Mouse (Mus musculus) kidney, adult 11 months (tissue): ENCODE data around the gene Erg.

Source experiments
- DNase-seq: peaks from one replicate; pipeline ENCODE4 v3.0.0; 2022

The Erg gene

DNA sequence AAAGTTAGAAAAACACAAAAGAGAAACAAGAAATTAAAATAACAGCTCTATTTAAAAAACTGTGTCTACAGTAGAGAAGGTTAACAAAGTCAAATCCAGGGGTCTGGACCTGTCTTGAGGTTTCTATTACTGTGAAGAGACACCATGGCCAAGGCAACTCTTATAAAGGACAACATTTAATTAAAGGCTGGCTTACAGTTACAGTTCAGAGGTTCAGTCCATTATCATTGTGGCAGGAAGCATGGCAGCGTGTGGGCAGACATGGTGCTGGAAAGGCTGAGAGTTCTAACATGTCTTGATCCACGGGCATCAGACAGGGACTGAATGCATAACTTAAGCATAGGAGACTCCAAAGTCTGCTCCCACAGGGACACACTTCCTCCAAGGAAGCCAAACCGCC, 111.4 kb downstream of the Erg start:
- no peak for DNase-seq

DNA sequence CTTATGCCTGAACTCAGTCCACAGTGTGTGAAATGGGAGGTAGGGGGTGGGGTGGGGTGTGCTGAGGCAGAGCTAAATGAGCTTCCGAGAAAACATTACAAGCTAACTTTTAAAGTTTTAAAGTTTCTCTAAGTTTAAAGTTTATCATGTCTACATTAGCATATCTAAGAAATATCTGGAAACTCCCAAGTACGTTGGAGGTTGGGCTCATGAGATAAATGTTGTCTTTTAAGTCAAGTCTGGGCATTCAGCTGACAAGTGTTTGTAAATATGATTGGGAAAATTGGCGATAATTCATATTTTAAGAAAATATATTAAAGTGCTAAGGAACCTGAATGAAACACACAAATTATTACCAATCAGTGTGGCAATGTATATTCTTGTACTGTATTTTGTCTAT, 112.4 kb downstream of the Erg start:
- DNase-seq, result no peak

DNA sequence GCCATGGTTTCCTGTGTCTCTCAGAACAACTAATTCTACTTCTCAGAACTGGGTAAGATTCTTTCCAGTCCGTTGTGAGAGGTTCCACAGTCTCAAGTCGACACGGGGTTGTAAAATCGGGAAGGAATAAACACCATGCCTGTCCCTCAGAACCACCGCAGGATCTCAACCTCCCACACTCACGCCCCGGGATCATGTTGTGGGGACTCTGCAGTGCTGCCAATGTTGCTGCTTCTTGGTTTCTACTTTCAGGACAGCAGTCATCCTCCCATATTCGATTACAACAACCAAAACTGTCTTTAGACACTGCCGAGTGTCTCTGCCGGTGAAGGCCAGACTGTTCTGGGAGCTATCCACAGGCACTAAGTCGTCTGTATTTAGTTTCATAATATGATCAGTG, 113.6 kb downstream of the Erg start:
- DNase-seq, result no peak

DNA sequence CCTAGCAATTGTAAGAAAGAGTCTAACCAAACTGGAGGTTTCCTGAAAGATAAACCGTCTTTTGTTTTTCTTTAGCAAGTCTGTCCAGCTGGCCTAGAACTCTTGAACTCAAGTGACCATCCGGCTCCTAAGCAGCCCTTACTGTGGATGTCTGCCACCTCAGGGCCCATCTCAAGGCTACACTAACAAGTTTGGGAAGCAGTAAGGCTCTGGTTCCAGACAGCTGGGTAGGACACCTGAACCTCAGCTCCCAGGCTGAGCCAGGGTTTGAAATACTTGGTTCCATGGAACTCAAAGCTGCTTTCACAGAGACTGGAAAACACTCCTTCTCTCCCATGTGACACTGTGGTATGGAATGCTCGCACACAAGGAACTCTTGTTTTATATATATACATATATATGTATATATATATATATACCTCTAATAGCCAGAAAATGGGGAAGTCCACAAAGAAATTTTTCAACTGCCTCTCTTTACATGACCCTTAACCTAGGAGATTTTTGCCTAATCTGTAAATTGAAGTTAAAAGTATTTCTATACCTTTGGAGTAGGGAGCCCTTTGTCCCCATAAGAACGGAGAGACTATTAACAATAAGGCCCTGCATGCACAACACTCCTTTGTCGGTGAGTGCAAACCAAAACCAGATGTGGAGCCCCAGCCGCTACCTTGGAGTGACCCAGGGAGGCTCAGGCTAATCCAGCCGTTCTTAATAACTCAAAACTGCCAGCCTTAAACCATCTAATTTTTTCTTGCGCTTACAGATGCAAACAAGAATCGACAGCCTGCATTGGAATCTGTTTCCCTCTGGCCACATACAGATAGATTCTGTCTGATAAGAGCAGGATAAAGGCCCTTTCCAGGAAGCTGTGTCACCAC, 116.9 kb downstream of the Erg start:
- no peak for DNase-seq

DNA sequence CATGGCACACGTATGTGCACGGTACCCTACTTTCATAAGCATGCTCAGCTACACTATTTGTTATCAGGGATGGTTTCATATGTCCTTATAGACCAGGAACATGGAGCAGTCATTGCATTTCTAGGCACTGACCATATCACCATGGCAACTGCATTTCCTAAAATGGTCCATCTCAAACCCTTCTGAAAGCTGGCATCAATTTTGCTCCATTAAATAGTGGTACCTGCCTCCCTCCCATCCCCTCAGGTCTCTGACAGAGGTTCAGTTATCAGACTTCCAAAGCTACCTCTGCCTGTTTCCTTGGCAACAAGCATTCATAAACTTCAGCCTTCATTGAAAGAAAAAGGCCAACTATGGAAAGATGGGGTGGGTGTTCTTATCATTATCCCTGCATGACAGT, 118.5 kb downstream of the Erg start:
- DNase-seq, result no peak

DNA sequence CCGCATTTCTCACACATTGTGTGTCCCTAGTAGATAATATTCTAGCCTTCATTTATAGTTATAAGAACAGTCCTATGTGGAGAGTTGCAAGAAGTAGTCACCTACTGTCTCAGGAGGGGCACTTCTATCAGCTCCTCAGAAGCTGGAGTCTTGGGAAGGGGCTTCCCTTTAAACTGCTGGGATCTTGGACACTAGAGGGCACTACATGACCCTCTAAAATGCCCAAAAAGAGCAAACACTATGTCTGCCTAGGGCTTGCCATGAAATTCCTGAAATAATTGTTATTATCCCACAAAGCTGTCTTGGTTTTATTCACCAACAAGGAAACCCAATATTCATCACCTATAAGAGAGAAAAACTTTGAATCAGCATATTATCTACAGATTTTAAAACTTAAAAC, 119.8 kb downstream of the Erg start:
- no peak for DNase-seq

DNA sequence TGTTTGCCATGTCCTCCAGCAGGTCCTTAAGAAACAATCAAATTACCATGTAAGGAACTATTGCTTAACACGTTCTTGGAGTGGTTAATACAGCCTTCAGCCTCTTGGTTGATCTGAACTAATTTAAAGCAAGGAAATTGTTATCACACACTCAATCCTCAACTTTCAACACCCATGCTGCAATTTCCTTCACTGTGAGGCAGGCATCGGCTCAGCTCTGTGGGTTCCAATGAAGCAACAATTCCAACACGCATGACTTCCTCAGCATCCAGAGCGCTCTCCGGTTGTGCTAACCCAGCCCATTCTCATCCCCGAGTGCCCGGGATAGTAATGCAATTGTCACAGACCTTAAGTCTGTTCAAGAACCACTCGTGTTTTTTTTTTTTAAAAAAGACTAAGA, 121.8 kb downstream of the Erg start:
- no peak for DNase-seq

DNA sequence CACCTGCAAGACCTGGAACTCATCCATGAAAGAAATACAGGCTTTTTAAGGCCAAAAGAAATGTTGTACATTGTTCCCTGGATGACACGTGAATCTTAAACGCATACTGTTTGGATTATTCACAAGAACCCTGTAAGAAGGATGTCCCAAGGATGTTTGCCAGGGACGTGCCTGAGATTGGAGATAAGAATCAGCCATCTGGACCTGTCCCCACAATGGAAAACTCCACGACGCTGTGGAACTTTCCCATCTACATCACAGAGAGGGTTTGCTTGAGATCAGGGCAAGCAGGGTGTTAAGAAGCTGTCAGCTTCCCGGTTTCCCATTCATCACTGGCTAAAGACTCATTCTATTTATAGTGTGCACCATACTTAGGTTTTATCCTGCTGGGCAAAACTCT, 122.6 kb downstream of the Erg start:
- DNase-seq, result peak; percentile 81

DNA sequence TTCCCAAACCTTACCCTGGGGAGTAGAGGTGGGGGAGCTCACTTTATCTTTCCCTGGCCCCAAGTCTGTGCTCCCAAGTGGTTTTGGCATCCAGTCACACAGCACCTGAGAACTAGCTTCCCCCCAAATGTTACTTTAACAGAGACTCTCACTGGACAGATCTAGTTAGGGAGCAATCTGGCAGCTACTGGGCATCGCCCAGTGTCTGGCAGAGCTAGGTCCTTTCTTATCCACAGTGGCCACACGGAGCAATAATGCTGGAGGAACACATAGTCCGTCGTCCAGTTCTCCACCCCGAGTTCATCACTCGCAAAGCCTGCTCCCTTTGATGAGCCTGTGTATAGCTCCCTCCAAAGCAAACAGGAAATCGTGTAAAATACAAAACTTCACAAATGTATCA, 124.5 kb downstream of the Erg start:
- DNase-seq, result no peak

DNA sequence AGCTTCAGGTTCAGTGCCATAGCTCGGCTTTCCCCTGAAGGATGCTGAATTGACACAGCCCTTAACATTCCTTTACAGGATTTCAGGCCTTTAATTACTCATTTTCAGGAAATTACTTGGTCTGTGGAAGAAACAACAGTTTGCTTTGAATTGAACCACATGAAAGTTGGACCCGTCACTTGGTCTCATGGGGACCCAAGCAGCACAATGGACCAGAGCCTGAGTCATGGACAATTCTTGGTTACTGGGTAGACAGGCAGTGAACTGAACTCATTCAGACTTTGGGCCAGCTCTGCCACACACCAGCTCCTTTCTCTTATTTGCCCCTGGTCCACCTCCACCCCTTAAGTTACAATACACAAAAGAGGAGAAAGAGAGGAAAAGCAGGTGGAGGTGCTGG, 126.1 kb downstream of the Erg start:
- DNase-seq, result no peak

DNA sequence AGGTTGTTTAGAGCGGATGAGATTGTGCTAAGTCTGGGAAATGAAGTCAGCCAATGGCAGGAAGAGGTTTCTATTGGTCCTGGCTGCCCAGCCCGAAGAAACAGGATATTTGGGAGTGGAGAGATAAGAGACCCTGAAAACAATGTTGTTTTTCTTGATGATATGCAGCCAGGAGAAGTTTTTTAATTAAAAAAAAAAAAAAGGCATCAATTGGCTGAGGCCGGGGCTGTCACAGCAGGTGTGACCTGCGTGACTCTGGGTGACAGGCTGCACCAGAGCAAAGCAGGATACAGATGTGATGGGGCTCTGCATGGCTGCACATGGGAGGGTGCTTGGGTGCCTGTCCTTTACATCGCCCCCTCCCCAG, 127.1 kb downstream of the Erg start:
- peak; percentile 51 for DNase-seq

DNA sequence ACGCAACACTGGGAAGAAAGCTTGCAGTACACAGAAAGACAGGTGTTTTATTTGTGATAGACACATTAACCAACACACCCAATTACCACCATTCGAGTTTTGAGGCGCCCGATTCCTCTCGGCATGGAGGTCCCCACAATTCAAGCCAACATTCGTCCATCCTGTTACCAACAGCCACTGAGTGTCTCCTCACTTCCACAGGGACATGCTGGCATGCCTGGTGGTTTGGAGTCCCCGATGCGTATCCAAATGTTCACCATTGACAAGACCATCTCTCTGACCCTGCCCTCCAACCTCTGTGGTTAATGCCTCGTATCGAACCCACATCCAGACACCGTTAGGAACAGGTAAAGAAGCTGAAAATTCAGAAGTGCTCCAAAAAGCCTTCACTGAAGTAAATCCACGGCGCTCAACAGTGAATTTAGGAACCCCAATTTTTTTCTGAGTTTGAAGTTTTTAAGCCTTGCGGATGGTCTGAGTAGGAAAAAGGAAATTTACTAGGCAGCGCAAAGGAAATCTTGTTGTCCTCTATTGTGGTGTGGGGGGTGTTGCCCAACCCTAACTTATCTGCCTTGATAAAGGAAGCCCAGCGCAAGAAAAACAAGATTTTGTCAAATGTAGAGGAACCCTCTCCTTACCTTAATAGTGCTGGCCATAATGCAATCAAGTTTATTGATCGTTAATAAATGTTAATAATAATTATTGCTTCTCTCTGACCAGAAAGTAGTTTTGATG, 127.6 kb downstream of the Erg start:
- no peak for DNase-seq

DNA sequence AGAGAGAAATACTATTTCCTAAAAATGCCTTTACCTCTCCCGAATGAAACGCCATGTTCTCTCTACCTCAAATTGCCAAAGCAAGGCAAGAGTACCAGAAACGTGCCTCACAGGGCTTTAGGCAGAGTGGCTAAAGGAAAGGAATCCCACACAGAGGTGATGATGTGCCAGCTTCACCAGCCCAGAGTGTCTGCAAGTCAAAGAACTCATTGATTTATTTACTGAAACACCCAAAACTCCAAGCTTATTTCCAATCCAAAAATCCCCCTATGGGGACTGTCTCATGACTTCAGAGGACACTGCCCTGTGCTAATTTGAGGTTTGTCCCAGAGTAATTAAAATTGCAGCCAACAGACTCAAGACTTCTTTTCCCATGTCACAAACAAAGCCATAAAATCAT, 129.4 kb downstream of the Erg start:
- no peak for DNase-seq

DNA sequence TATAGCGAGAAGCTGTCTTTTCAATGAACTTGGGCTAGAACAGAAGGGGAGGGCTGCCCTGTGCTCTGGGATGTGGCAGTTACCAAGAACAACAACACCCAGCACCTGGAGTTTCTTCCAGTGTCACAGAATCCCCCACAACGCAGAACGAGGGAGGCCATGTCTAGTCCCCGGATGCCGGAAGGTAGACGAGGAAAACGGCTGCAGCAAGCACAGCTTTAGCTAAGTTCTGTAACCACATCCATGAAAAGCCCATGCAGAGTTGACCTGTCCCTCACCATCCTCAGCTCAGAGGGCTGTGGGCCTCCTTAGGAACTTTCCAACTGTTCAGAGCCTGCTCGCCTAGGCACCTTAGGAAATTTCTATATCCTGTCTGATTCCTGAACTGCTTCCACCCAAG, 130.5 kb downstream of the Erg start:
- no peak for DNase-seq

DNA sequence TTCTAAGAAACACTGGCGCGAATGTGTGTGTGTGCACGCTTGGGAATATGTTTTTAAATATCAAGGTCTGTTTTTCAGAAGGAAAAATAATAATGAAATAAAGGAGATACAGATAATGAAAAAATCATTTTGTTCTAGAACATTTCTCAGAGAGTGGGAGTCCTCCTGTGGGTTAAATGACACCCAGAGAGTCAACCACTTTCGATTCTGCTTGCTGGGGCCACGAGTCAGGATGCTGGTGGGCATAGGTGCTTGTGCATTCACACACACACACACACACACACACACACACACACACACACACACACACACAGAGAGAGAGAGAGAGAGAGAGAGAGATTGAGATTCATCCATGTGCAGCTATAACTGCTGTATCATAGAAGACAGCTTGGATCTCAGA, 130.9 kb downstream of the Erg start:
- DNase-seq, result no peak

DNA sequence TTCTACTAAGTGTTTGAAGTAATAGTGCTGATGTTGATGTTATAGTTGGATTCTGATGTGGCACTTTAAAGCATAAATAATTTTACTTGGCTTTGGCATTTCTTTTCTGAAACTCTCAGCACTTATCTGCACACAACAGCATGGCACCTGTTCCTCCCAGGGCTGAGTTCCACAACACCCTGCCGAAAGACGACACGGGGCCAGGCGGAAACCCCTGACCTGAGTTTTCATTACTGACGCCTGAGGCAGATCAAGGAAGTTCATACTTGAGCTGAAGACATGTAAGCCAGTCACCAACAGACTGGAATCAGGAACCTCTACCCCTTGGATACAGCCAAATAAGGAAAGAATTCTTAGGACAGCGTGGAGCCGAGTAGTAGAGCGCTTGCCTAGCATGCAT, 134.0 kb downstream of the Erg start:
- no peak for DNase-seq

DNA sequence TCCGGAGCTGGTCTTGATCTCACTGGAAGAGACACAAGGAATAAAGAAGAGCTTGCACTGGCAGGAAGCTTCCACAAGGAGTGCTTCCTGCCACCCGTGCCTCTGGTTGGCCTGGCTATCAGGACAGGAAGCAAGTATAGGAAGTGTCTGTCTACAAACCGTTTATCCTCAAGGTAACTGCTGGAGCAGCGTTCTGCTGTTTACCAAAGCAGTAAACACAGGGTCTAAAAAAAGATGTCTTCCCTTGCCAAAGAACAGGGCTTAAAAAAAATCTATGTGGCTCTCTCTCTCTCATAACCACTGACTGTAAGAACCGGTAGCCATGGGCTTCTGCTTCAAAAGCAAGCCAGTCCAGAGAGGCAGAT, 137.1 kb downstream of the Erg start:
- peak; percentile 48 for DNase-seq

DNA sequence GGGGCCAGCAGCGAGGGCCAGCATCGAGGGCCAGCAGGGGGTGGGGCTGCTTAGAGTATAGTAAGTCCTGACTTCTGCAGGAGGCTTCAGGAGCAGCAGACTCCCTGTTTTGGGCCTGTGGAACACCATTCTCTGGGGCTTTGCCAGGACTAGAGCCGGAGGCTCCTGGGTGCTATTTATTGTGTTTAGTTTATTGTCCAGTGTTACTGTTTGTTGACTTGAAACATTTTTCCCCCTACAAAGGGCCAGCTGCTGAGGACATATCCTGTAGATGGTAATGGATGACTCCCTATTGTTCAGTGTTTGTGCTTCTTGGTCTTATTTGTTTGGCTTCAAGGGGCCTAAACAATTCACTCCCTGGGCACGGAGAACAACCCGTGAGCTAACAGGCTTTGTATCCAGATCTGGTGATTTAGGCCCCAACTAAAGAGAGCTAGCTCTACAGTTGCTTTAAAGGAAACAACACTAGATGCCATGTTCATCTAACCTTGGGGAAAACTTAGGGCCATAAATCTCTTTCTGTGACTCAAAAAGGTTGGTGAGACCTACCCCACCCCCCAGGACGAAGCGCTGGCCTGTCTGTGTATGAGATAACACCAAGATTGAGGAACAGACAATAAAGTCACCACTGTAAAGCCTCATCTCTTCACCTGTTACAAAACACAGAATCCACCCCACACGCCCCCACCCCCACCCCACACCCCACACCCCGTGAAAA, 137.6 kb downstream of the Erg start:
- peak; percentile 35 for DNase-seq

DNA sequence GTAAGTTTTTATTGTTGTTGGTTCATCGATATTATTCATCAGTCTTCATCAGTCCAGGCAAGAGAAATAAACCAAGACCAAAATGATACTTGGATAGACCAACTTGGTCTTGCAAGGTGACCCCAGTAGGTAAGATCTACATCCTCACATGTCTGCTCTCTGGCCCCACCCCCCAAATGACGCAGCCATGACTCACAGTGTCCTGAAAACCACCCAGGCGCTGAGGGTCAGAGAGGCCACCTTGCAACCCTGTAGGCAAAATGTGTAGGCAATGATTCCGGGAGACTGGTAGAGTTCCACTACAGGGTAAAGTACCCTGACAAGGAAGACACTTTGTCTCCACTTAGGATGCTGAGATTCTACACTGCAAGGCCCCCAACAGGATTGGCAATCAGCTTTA, 138.5 kb downstream of the Erg start:
- no peak for DNase-seq

DNA sequence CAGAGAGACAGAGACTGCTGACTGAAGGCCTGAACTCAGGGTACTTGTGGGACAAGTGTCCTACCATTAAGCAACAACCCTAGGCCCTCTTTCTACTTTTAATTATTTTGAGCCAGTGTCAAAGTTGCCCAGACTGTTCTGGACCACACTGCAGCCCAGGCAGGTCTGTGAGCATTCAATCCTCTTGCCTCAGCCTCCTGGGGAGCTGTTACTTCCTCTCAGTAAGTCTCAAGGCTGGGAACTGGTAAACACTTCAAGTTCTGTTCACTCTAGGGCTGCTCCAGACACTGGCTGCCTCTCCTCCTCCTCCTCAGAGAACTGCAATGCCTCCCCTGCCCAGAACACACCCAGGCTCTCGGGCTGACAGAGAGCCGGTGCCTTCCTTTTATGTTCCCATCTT, 140.0 kb downstream of the Erg start:
- DNase-seq, result no peak

DNA sequence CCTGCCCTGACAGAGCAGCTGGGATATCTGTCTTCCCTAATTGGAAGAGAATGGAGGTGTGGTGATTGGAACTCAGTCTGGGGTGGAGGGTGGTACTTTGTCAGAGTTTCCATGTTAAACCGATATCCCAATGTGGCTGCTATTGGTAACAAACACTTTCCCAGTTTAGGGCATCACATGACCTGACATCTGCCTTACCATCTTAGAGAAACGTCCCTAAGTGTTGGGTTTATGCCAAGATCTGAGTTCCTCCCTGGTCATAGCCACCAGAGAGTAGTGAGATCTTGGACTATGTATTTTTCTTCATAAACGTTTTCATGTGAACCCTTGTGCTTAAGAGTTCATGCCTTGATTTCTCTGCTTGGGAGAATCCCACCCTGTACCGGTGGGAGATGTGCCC, 144.4 kb downstream of the Erg start:
- DNase-seq, result no peak

DNA sequence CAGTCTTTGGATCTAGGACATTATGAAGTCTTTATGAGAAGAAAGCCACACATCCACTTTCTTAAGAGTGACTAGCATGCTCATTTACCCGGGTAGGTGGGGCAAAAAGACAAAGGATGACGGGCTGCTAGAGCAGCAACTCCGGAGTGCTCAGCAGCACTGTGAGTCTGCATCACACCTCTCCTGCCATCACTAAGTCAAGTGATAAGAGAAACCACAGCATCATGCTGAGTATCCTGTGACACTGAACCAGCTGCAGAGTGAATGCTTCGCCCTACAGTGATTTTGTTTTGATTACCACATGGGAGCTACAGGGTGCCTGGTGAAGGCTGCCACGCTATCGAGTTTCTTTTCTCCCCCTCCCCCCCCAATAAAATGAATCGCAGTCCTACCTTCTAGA, 145.2 kb downstream of the Erg start:
- DNase-seq, result no peak

DNA sequence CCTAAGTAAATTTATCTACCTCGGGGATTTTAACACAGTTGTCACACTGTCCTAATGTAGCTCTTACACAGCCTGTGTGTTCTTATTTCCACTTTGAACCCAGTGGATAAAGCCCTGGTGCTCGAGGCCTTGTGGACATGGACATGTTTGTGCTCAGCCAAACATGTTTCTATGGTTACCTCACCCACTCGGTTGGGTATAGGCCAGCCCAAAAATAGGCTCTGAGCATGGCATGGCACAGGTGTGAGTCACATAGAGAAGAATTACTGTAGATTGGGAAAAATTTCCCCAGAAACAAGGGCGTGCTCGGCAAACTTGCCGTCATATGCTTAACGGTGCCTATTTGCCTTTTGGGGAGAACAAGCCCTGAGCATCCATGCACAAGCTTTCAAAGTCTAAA, 146.1 kb downstream of the Erg start:
- DNase-seq, result no peak

DNA sequence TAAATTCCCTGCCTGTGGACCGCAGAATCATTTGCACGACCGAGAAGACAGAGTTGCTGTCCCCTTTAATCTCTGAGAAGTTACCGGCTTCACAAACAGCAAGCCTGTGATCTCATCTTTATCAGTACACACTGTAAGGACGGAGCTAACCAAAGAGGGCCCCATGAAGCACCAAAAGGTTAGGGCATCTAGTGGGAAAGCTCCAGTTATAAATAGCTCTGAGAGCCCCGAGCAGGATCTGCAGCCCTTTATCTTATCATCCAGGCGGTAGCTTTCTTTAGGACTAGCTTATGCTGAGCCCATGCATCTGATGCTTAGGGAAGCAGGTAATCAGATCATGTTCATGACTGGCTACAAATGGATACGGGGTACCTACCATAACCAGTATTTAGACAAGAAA, 146.6 kb downstream of the Erg start:
- DNase-seq, result no peak
